Mouse (Mus musculus) c-Kit-positive CD71-positive TER-119-positive erythroid progenitor cells, embryonic 14.5 days (primary cell): Measurements from ENCODE around the gene Mpc1.
"Not testable (repeated sequence)": the region's sequence is repeated elsewhere in the genome, so short reads cannot be mapped to it uniquely, and the experiment has no call there.

Experiments
- DNase-seq: peaks from one replicate; pipeline ENCODE4 v3.0.0-alpha.2; 2013; ENCODE audit warnings: low spot score

The Mpc1 gene

DNA sequence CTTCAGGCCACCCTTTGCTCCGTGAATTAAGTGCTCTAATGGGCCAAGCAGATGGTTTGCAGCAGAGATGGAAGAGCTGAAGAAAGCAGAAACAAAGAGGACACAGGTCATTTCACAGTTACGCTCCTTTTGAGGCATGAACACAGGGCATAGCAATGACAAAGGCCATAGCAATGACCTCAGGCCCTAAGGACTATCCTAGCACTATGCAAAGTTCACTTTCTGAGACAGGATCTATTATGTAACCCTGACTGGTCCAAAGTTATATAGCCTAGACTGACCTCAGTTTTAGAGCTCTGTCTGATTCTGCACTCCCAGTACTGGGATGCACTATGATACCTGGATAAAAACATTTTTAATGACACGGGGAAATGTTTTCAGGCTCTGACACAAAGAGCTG, 4.3 kb upstream of the Mpc1 start:
- no peak for DNase-seq

DNA sequence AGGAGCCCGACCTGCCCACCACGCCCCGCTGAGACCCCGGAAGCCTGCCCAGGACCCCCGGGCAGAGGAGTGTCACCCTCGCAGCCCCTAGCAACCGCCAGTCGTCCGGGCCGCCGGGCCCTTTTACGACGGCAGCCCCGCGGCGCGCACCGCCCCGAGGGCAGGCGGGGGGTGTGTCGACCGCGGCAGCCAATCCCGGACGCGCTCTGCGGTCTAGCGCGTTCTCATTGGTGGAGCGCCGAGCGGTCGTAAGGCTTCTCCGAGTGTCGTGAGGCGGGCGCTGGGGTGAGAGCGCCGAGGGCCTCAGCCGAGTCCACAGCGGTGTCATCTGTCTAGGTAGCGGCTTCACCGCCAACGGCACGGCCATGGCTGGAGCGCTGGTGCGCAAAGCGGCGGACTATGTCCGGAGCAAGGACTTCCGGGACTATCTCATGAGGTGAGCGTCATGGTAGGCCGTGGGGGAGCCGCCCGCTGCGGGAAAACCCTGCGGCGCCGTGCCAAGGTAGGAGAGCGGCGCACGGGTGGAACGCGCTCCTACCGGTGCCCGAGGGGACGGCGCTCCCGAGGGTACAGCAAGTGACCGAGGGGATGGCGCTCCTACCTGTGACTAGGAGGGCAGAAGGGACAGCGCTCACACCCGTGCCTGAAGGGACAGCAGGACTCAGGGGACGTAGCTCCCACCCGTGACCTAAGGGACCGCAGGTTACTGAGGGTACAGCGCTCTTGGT, 986 bp downstream of the Mpc1 start:
- DNase-seq: peak; percentile 91

DNA sequence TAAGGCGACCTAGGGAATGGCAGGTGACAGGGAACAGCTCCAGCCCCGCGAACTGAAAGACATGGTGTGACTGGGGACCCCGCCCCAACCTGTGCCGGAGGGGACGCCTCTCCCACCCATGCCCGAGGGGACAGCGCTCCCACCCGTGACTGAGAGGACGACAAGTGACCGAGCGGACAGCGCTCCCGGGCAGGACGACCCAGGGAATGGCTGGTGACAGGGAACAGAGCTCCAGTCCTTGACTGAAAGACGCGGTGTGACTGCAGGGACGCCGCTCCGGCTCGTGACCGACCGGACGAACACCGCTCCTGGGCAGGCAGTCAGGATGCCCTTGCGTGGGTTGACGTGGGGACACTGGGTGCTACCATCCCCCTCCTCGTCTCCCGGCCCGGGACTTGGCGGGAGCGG, 1.6 kb downstream of the Mpc1 start:
- DNase-seq: no peak

DNA sequence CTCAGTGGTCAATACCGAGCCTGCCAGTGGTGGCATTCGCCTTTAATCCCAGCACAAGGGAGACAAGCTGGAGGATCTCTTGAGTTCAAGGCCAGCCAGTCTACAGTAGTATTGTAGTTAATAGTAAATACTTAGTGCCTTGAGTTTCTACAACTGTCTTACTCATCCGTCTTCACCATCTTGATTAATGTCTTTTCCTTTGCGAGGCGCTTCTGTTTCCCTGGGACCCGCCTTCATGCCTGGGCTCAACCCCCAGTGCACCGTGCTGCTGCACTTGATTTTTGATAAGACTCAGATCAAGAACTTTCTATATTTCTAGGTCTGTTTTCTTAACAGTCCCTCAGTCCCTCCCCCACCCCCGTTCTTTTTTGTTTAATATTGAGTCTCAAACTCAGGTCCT, 2.4 kb downstream of the Mpc1 start:
- peak; percentile 32 for DNase-seq

DNA sequence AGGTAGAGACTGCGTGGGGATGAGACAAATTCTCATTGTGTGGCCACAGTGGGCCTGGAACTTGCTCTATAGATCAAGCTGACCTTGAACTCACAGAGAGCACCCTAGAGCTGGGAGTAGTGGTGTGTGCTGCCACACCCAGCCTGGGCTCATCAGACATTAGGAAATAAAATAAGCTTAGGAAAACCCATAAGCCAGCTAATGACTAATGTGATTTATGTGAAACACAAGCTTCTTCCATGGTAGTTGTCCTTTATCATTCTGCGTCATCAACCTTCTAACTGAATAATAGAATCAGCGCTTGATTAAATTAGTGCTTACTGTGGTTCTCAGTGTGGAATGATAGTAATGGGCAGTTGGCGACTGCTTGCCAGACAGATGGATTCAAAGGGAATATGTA, 4.3 kb downstream of the Mpc1 start:
- DNase-seq: no peak

DNA sequence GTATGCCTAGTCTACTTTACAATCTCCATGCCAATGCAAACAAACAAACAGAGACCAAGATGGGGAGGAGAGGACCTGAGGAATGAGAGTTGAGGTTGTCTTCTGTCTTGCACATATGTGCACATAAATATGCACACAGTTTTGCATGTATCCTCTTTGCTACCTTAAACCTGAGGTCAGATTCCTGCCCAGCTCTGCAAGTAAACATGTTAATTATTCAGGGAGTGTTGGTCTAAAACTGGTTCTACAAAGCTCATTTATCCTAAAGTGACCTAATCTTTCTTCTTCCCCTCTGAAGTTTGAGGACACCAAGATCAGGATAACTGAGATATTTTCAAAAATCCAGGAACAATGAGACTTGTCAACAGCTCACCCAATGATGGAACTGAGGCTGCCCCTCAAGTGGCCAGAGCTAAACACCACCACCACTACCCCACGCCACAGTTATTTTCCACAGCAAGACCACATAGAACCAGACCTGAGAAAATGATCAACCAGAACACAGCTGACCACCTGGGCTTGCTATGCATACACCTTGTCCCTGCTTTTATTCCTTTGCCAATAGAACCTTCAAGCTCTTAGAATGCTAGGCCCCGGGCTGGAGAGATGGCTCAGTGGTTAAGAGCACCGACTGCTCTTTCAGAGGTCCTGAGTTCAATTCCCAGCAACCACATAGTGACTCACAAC, 7.4 kb downstream of the Mpc1 start:
- no peak for DNase-seq

DNA sequence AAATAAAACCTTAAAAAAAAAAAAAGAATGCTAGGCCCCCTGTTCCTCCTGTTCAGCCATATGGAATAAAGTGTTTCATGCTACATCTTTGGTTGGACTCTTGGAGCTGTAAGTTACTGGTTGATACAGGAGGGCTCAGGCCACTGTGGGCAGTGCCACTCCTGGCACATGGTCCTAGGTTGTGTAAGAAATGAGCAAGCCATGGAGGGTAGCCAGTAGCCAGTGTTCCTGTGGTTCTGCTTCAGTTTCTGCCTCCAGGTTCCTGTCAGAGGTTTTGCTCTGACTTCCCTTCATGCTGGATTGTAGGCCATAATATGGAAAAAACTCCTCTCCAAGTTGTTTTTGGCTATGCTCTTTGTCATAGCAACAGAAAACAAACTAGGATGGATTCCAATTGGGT, 8.0 kb downstream of the Mpc1 start:
- DNase-seq: no peak

DNA sequence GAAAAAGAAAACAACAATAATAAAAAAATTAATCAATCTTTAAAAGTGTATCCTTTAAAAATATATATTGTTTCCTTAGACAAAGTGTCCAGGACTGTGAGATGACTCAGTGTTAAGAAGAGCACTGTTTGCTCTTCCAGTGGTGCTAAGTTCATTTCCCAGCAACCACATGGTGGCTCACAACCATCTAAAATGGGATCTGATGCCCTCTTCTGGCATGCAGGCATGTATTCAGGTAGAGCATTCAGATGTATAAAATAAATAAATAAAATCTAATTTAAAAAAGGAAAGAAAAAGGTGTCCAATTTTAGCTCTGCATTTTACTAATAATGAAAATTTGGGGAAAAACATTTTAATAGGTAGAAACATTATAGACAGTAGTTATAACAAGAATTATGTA, 13.1 kb downstream of the Mpc1 start:
- DNase-seq: no peak

DNA sequence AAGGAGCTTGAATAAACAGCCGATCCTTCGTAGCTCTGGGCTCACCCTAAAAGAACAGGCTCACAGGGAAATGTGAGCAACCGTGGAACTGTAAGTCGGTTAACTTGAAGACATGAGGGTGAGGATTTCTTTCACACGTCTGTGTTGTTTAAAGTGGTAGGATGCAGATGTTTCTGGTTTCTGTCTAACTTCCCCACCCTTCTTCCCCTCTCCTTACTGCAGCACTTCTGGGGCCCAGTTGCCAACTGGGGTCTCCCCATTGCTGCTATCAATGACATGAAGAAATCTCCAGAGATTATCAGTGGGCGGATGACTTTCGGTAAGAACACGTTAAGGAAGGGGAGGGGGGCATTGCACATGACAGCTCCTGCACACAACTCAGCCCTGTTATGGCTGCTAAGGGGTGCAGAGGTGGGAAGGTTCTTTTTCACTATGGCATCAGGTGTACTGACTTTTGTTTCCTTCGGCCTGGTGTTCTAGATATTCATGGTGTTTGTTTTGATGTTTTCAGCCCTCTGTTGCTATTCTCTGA, 13.7 kb downstream of the Mpc1 start:
- DNase-seq: no peak

DNA sequence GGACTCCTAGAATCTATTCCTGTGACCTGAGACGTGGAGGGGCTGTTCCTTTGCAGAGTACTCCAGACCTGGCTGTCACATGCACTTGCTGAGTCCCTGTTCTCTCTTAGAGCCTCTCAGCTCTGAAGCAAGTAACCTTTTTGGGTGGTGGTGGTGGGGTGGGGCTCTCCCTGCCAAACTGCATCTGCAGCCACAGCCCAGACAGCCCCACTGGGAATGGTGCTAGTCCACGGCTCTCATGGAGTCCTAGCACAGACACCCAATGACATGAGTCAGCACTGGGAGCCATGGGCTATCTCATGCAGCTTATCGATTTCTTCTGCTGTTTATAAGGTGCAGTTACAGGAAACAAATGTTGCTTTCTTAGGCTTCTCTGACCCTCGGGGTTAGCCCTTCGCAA, 15.0 kb downstream of the Mpc1 start:
- no peak for DNase-seq

DNA sequence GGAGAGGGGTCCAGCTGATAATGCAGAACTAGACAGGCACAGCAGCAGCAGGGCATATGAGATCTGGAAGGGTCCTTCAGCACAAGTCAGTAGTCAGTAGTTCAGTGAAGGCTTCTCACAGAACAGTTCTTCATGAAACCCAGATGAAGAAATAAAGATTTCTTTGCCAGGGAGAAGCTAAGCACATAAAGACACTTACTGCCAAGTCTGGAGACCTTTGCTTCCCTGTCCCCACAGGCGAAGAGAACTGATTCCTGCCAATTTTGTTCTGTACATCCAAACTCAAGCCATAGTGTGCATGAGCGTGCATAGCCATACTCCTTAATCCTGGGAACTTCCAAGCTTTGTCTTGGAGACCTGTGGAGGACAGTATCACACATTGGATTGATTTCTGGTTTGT, 15.6 kb downstream of the Mpc1 start:
- no peak for DNase-seq

DNA sequence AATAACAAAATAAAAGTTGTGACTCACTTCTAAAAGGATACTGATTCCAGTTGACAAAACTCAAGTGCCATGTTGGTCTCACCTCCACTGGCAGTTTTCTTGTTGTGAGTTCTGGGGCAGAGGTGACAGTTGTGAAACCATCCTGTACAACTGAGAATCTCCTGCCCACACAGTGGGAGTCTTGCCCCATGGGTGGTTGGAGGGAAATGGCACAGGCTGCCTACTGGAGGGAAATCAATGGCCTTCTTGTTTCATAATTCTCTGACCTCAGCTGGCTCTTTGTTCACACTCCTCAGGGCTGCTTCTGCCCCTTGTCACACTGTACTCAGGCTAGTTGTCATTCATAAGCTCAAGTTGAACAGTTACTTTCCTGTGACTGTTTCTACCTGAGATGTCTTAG, 16.8 kb downstream of the Mpc1 start:
- no peak for DNase-seq

DNA sequence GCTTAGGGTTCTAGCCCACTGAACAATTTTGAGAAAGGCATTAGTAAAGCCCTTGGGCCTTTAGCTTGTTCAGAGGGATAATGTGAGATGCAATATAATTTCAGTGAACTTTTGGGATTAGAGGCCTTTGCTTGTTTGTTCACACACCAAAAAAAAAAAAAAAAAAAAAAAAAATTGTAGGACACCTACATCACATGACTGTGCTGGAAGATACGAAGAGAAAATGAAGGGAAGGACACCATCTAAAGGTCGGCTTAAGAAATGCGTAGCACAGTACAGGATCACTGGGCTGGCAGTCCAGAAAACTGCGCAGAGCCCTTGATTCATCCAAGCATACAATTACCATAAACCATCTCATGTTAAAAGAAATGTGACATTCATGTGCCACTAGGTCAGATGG, 18.8 kb downstream of the Mpc1 start:
- no peak for DNase-seq

DNA sequence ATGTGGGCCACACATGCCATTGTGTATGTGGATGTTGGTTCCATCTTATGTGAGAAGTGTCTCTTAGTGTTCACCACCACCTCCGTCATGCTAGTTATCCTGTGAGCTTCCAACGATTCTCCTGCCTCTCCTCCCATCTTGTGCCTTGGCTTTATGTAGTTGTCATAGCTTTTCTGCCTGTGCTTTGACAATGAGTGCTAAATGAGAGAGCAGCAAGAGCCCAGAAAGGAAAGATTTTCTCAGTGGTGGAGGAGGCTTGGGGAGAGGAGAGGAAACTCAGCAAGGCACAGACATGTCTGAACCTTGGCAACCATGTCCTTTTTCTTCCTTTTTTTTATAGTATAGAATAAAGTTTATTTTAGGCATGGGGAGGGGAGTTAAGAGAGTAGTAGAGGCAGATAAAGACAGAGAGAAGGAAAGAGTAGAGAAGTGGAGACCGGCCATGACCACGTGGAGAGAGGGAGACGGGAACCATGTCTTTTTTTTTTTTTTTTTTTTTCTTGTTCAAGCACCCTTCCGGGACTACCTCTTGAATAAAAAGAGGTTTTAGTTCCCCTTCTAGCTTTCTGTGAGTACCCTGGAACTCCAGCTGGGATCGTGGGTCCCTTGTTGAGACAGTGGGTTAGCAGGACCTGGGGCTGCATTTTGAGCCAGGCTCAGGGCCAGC, 20.2 kb downstream of the Mpc1 start:
- no peak for DNase-seq

DNA sequence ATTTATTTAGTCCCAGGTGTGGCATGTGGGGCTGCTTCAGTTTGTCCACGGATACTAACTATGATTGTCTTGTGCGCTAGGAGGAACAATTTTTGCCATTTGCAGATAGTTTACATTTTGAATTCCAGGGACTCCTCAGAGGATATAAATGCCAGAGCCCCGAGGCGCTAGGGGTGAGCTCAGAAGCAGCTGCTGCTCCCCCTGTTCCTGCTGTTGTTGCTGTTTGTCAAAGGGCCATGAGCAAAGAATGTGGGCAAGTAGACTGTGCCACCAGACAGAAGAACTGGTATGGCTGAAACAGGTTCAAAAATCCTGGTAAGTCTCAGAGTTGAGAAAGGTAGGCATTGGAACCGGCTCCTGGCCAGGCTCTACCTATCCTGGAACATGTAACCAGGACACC, 21.0 kb downstream of the Mpc1 start:
- no peak for DNase-seq

DNA sequence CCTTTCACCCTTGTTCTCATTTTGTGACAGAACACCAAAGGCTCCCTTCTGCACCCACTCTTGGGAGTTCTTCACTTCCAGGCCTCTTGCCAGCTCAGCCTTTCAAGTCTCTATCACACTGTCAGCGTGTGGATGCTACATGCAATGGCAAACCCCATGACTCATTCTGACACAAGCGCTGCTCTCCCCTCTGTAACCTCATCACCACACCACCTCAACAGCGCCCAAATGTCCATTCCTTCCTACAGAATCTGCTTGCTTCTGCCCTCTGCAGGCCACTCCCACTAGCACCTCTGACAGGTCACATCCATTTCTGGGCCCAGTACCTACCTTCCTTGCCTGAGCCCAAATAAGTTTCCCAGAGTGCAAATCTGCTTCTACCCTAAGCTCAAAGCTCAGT, 23.1 kb downstream of the Mpc1 start:
- DNase-seq: no peak

DNA sequence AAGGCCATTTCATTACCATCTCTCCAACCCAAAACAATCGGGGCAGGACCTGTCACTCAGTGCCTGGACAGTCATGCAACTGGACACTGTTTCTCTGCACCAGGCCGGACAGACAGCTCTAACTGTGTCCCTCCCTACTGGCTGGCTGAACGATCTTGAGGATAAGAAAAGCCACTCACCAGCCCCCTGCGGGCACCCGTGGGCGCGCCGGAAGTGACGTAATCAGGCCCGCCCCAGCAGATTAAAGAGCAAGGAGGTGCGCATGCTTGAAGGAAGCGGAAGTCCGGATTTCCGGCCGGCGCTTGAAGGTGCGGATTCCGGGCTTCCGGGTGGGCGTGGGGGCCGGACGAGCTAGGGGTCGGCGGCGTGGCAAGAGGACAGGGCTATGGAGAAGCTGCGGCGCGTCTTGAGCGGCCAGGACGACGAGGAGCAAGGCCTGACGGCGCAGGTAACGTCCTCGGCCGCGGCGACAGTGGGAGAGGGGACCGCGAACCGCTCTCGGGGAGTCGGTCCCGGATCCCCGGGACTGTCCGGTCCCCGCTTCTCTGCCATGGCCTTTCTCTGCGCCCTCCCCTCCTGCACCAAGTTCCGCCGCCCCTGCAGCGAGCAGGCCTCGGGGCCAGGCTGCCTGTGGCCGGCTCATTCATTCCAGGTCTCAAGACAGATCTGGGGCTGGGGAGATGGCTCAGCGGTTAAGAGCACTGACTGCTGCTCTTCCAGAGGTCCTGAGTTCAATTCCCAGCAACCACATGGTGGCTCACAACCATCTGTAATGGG, 28.3 kb downstream of the Mpc1 start, which contains the start of gene Sft2d1:
Gene Sft2d1, plus strand, starts transcription at position 265 of the 777 bp plus-strand sequence.
- peak; percentile 92 for DNase-seq

DNA sequence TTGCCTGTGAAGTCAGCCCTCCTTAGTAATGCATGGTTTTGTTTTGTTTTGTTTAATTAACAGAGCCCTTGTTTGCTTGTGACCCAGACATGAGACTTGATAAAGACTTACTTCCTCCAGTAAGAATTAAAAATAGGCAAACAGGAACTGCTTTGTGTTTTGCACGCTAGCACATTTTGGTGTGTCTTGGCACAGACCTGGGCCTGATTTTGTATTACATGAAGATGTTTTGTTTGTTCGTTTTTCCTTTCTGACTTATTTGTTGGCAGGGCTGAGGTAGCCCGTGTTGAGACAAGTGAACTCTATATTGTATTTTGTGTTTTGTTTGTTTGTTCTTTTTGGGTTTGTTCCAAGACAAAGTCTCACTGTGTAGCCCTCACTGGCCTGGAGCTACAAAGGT, 29.0 kb downstream of the Mpc1 start:
- no peak for DNase-seq

DNA sequence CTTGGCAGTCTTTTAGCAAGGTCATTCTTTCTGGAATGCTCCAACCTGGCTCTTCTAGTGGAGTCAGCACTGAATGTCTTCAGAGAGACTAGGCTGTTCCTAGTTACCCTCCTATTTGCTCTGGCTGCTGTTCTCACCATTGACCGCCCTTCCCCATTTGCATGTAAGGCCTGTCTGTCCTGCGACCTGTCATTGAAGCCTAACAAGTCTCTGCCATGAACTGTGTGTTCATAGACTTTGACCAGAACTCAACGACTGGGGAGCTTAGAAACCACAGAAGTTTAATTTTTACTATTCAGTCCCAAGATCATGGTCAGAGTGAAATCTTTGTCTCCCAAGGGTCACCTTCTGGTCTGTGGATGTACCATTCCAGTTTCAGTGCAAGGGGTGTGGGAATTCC, 31.3 kb downstream of the Mpc1 start:
- DNase-seq: no peak

DNA sequence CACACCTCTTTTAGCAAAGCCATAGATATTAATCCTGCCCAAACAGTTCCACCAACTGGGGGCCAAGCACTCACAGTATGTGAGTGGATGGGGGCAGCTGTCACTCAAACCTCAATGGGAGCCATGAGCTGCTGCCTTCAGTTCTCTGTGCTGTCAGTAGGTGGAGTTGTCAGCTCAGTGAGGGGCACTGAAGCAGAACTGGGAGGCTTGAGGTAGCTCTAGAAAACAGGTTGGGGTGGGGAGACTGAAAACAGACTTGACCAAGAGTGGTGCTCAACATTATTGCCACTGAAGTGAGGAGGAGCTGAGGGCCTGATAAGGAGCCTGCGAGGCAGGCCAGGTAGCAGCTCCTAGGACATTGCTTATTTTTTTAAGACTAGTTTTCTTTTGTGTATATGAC, 33.5 kb downstream of the Mpc1 start:
- DNase-seq: no peak

DNA sequence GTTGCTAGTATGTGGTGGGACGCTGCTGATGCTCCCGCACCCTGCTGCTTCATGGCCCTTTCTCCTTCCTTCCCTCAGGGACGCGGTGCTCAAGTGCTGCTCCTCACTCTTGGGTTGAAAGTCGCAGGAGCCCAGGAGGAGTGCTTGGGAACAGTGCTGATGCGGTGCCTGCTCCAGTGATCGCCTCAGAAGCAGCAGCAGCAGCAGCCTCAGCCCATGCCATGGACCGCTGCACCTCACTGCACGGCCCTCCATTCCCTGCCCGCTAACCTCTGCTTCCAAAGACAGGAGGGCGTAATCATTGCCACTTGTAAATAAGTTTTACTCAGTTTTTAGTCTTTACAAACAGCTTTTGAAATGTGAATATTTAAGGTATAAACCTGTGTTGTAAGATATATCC, 44.2 kb downstream of the Mpc1 start:
- not testable (repeated sequence) for DNase-seq

DNA sequence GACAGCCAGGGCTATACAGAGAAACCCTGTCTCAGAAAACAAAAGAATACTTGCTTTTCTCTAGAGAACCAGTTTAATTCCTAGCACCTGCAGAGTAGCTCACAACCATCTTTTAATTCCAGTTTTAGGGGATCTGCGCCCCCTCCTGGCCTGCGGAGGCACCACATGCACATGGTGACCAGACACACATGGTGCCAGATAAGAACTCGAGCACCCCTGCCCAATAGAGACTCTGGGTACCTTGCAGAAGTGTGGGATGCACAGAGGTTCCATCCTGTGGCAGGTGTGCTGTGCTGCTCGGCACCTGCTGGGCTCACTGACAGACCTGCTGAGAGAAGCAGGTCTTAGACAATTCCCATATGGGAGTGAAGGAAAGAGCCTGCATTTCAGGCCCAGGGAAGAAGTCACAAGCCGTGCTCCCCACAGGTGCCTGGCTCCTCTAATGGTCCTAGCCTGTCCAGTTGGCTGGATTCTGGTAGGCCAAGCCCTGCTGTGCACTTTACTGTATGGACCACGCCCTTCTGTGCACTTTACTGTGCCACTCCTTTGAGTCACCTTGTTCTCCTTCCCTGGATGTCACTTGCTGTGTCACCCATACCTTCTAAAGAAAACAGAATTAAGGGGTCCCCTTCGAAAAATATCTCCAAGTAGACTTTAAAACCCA, 45.9 kb downstream of the Mpc1 start:
- DNase-seq: no peak
